Mouse (Mus musculus) induced T-regulatory cell, adult 2 months (primary cell): ENCODE results near the gene Dcdc2b.

Experiments used
- DNase-seq: peaks from one replicate; pipeline ENCODE4 v3.0.0-alpha.2; 2012; ENCODE audit warnings: low read depth

Dcdc2b gene

GRCm38 (mm10) chr4:129578466-129578865 lies 35.6 kb downstream of the Dcdc2b start, which contains the start of gene Fam167b:
Fam167b (minus strand) TSS chr4:129578549.
- no peak for DNase-seq

- no peak for DNase-seq
Observed at GRCm38 (mm10) chr4:129577688-129578087, 36.4 kb downstream of the Dcdc2b start.

GRCm38 (mm10) chr4:129576863-129577491 lies 37.1 kb downstream of the Dcdc2b start:
- DNase-seq = peak; percentile 78

GRCm38 (mm10) chr4:129575171-129575844 lies 38.7 kb downstream of the Dcdc2b start:
- peak; percentile 98 for DNase-seq

GRCm38 (mm10) chr4:129573430-129573829 lies 40.6 kb downstream of the Dcdc2b start, which contains the start of gene Lck:
Lck (minus strand) TSS chr4:129573641.
- DNase-seq = peak; percentile 91

- no peak for DNase-seq
Observed at GRCm38 (mm10) chr4:129573093-129573370, 41.0 kb downstream of the Dcdc2b start.

- DNase-seq = peak; percentile 87
Observed at GRCm38 (mm10) chr4:129572236-129573092, 41.6 kb downstream of the Dcdc2b start.

GRCm38 (mm10) chr4:129571551-129572084 lies 42.4 kb downstream of the Dcdc2b start:
- DNase-seq = peak; percentile 87

GRCm38 (mm10) chr4:129570028-129570427 lies 44.0 kb downstream of the Dcdc2b start:
- peak; percentile 92 for DNase-seq

- peak; percentile 49 for DNase-seq
Observed at GRCm38 (mm10) chr4:129568366-129568765, 45.7 kb downstream of the Dcdc2b start.

- peak; percentile 63 for DNase-seq
Observed at GRCm38 (mm10) chr4:129565139-129565538, 48.9 kb downstream of the Dcdc2b start.

- DNase-seq = no peak
Observed at GRCm38 (mm10) chr4:129563718-129564117, 50.3 kb downstream of the Dcdc2b start.

- DNase-seq = peak; percentile 50
Observed at GRCm38 (mm10) chr4:129561184-129561583, 52.9 kb downstream of the Dcdc2b start.
